Mouse (Mus musculus): ENCODE measurements around the gene Ywhah. TPM values are rescaled to one million over a fixed set of nuclear protein-coding genes. Genes with fewer than 3 reads are reported as not detected.
A peak's percentile ranks its signal among the peaks of the same experiment; 100 is the strongest.

Ywhah gene
- 100 to 1,000 TPM; 192 to 194 TPM for polyA plus RNA-seq (2017; shearing (Covaris generic))

DNA sequence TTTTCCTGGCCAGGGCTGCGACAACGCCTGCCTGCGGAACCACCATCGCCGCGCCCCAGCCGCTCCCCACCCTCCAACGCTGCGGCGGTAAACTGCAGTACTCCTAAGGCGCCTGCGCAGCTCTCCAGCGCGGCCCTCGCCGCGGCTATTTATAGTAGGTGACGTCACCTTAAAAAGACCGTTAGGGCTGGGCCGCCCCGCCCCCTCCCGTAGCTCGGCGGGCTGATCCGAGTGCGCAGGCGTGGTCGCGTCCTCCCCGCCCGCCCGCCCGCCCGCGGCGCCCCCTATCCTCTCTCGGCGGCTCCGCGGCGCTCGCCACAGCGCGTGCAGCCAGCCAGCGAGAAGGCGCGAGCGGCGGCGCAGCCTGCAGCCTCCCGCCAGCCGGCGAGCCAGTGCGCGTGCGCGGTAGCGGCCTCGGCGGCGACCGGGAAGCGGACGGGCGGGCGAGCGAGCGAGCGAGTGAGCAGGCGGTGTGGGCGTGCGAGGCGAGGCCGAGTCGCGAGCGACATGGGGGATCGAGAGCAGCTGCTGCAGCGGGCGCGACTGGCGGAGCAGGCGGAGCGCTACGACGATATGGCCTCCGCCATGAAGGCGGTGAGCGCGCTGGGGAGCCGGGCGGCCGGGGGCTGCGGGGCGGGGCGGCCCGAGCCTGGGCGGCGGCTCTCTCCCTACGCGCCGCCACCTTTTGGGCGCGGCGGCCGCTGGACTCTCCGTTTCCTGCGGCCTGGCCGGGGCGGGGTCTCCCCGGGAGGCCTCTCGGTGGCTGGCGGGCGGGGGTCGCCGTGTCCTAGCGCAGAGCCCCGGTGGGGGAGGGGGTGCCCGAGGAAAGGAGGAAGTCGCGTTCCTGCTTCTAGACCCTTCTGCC is at the start of gene Ywhah:
Gene Ywhah (plus strand): TSS at position 256 of the 865 bp plus-strand sequence.
- peak; percentile 93 for ATAC-seq

DNA sequence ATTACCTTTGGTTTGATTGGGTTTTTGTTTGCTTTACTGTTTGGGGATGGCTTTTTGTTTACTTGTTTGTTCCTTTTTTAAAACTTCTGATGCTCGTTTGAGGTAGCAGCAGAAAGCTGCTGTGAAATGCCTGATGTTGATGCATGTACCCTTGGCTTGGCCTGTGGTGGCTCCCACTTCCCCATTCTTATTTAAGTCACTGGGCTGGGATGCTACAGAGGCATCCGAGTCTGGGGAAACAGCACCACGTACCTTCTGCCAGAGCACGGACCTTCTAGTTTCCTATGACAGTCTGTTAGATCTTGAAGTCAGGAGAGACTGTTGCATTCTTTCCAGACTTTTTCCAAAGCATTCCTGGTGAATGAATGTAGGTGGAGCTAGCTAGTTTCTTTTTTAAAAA is 42.1 kb upstream of the Ywhah start:
- ATAC-seq: no peak

DNA sequence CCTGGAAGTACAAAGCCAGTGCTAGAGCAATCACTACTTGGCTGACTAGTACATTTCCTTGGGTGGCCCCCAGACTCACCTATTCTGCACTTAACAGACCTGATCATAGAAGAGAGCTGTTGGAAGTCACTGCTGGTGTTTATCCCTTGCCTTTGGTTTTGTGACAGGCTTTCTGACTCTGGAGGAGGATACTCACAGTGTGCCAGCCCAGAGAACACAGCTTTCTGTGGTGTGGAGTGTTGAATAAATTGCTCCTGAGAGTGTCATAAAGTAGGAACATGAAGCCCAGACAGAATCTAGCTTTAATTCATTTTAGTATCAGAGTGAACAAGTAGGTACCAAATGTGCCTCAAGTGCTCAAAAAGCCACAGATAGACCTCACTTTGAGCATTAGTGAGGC is 41.4 kb upstream of the Ywhah start:
- no peak for ATAC-seq

DNA sequence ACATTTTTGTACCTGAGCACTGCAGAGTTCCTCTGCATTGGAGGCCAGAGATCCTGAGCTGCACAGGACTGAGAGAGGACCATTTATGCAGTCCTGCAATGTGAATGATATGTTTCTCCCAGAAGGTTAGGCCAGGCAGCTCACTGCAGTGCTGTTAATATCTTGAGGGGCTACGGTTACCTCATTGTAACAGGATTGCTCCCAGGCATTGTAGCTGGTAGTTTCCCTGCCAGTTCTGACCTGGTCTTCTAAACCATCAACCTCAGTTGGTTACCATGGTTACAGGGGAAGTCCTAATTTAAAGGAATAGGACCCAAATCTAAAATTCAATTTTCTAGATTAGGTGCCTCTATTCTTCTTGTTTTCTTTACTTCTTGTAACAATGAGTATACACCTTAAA is 33.2 kb upstream of the Ywhah start:
- no peak for ATAC-seq

DNA sequence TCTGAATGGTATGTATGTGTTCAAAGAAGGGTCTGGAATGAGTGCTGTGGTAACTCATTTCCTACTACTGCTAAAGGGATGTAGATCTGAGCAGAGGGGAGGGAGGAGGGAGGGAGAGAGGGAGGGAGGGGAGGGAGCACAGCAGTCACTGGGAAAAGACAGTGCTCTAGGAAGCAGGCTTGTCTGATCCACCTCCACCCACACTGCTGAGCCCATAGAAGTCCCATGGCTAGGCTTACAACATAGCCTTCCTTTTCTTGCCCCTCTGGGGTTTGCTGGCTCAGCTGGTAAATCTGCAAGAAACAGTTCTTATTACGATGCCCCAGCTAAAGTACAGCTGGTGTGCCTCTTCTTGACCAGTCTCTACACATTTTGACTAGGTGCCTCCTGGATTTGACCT is 30.7 kb upstream of the Ywhah start:
- ATAC-seq: no peak

DNA sequence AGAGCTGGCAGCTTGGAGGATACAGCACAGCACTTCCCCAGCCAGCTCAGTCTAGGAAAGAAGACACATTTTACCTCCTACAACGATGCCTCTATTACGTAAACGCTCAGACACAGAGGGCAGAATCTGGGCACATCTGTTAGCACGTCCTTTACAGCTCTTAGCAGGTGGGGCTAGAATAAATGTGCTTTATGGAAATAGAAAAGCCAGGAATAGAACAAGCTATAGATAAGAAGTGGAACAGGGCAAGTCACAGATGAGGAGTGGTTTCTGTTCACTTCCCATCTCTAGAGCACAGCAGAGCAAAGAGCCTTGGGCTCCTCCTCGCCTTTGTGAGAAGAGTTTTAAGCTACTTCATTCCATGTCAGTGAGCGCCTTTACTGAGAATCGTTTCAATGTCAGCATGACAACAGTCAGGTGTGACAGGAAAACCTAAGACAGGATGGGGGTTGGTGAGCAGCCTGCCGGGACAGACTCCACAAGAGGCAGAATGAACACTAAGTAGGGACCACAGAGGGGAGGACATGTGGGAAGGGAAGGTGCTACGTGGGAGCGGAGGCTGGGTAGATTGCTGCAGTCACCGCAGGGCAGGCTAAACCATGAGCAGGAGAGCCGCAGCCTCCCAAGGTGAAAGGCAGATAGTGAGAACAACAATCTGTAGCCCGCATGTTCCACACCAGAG is 28.5 kb upstream of the Ywhah start:
- no peak for ATAC-seq

DNA sequence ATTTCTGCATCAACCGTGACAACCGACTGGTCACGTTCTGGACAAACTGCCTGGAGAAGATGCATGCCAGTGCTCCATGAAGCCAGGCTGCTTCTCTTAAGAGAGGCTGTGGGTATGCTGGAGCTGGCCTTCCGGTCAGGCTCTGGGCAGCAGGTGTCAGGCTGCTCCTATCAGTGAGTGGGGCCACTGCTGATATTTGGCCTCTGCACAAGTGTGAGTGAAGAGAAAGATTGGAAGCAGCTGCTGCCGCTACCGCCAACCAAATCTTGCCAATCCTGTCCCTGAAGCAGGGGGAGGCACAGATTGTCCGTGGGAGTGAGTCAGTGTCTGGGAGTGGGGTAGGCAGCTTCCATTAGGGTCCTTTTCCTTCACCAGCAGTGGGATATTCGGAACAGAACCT is 27.5 kb upstream of the Ywhah start:
- no peak for ATAC-seq

DNA sequence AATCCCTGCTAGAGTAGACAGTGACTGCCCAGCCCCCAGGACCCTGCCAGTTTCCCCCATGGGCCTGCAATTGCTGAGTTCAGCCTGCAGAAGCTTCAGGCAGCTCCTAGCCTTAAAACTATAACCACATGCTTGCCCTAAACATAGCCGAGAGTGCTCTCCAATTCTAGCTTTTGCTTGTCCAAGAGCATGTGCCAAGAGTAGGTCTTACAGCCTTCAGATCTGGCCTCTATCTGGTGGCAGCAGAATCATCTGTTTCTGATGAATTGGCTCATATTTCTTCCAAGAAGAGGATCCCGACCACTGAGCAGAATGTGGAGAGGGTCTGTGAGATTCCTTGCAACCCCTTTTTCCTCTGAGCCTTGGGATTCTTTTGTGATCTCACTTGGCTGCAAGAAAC is 24.1 kb upstream of the Ywhah start:
- ATAC-seq: no peak

DNA sequence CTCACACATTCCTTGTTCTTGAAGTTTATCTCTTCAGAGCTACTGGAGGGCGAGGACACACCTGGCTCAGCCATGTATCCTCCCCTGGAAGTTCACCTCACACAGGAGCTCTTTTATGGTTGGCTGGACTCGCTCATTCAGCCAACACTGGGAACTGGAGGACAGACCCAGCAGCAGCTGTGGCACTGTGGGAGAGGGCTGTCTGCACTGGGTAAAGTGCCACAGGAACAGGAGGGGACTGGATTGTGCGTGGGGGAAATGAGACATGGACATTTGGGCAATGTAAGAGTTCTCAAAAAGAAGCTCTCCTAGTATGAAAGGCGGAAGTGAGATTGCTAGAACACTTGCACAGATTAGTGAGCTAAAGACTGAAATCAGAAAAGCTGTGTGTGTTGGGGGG is 22.9 kb upstream of the Ywhah start:
- no peak for ATAC-seq

DNA sequence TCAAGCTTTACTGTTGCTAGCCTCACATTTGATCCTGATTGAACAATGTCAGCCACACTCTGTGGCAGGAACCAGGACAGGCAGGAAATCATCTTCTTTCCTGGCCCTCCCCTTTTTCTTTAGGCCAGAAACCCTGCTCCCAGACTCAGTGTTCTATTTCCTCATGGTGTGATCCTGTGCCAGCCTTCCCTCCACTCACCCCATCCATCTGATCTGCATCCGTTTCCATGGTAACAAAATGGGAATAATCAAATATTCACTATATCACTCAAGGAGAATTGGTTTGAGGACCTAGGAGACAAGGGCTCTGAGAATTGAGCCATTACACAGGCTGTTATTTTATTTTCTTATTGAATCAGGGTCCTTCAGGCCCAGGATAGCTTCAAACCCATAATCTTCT is 22.1 kb upstream of the Ywhah start:
- ATAC-seq: no peak

DNA sequence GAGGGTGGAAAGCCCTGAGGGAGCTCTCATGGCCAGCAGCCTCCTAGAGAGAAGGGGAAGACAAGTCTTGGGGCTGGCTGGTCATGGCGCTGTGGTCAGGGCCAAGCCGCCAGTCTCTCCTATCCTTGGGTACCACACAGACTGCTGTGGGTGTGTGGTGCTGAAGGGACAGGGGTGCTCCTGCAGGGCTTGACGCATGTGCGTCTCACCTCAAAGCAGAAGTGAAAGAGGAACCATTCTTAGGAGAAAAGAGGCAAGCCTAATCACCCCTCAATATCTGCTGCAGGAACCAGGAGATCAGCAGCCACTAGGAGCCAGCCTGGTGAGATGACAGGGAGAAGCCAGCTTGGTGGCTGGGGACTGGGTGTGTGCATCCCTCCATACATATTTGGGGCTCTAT is 20.9 kb upstream of the Ywhah start:
- no peak for ATAC-seq

DNA sequence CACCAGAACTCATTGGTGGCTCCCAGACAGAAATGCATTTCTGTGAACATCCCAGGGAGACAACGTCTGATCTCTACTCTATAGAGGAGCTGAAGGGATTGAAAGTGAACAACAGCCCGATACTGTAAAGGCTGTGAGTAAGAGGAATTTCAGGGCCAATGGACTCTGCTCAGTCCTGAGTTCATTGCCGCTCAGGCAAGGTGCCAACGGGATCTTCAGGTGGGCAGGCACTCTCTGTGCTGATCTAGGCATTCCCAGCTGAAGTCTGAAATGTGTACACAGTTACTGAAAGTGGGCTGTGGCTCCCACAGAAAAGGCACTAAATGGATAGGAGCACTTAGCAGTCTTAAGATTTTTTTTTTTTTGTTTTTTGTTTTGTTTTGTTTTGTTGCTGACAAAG is 19.8 kb upstream of the Ywhah start:
- no peak for ATAC-seq

DNA sequence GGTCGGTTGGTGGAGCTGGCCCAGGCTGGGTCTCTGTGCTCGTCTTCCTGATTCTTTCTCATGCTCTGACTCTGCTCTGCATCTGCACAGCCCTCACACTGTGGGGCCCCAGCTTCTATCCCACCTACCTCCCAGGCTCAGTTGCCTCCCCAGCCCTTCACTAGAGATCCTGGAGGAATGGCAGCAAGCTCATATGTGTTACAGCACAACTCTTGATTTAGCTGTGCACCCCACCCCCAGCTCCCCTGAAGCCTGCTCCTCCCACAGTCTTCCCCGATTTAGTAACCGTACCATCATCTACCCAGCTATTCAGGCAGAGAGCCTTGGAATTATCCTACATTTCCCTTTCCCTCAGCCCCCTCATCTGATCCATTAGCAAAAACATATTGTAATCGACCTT is 17.5 kb upstream of the Ywhah start:
- ATAC-seq: no peak

DNA sequence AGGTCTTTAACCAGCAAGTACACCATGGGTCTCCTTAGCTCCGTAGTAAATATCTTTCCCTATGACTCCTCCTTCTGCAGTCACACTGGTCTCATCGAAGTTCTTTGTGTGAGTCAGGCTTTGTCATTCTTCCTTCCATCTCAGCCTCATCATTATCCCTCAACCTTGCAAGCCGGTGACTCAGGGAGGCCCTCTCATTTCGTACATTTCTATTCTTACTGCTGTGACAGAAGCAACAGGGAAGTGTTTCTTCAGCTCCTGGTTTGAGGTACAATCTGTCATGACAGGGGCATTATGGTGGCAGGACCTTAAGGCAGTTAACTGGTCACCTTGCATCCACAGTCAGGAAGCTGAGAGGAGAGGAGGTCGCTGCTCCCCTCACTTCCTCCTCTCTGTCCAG is 15.8 kb upstream of the Ywhah start:
- no peak for ATAC-seq

DNA sequence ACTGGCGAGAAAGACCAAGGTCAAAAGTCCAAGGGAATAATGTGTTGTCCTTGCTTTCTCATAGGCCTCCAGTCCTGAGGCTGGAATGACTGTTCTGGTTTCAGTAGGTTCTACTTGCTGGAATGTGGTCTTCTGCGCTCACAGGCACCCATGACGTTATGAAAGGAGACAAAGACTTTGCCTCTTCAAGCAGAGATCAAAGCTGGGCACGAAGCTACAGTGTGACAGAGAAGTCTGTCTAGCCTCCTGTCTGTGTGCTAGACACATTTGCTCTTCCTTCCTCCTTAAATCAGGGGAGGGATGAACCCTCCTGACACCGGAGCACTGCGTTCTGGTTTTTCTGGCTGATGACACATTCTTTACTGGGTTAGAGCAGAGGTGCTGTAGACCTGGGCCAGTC is 15.1 kb upstream of the Ywhah start:
- ATAC-seq: no peak

DNA sequence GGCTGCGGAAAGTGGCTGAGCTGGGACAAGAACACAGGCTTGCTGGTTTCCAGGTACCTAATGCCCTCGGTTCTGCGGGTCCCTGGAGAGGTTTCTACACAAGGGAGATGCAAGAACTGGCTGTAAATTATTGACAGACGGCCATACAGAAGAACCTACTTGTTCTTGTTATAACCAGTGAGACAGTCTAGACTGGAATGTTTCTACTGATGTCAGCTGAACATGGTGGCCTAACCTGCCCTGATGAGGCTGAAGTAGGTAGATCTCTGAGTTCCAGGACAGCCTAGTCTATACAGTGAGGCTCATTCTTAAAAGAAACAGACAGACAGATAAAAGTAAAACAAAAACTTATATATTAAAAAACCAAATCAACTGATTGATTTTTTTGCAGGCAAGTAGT is 14.5 kb upstream of the Ywhah start:
- ATAC-seq: no peak

DNA sequence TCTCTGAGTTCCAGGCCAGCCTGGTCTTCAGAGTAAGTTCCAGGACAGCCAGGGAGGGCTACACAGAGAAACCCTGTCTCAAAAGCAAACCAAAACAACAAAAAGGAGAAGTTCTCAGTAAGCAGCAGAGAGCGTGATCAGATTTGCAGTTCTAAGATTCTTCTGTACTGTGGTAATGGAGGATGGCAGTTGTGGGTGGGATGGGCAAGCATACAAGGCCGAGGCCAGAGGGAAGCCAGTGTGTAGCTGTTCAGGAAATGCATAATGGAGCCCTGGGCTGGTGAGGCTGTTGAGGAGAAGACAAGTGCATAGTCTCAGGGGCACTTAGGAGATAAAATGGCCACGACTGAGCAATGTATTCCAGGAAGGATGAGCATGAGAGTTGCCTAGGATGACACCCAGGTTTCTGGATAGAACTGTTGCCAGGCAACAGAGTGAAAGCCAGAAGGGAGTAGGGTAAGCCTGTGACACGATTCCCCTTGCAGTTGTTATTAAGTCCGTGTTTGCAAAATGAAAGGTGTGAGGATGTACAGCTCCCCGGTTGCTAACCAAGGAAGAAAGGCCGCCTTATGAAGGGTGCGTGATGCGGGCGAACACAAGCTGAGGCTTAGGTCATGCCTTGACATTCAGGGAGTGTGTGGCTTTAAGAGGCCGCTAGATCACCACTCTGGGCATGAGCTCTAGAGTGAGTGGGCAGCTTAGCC is 13.0 kb upstream of the Ywhah start:
- ATAC-seq: no peak

DNA sequence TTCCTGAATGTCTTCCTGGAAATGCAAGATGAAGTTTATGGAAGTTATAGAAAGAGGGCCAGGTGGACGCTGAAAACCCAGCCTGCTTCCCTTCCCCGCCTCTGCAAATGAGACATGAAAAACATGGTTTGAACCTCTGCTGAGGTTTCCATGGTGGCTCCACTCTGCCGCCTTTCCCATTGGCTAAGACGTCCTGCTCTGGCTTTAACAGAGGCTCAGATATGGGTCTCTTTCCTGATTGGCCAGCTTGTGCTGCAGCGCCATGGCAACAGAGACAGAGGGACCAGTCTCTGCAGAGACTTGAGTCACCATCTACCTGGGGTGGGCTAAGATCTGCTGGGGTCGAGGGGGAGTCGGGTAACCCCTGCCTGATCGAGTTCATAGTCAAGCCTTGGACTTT is 11.9 kb upstream of the Ywhah start:
- ATAC-seq: no peak

DNA sequence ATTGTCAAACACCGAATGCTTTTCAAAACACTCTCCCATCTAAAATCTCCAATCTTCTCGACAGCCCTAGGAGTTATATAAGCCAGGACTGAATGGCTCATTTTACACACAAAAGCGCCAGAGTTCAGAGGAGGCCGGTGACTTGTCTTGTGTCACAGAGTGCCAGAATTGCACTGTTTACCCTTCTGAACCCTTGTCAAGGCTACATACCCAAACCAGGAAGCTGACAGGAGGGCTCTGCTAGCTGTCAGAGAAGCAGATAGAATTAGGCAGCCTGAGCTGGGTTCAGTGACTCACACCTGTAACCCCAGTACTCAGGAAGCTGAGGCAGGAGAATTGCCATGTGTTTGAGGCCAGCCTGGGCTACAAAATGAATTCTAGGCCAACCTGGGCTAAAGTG is 11.2 kb upstream of the Ywhah start:
- no peak for ATAC-seq

DNA sequence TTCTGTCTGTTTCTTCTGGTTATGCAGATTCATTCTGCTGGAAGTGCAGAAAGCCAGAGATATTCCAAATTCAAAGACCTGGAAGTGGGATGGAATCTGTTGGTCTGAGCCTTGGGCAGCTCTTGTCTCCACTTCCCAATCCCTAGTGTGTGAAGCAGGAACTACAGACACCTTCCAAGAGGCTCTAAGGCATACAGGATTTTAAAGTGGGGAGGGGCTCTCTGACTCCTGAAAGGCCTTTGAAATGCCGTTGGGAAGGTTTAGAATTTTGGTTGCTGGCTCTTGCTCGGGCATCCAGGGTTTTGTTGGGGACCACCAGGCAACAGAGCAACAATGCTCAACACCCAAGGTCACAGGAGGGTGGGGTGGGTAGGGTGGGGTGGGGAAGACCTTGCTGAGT is 9.3 kb upstream of the Ywhah start:
- ATAC-seq: no peak

DNA sequence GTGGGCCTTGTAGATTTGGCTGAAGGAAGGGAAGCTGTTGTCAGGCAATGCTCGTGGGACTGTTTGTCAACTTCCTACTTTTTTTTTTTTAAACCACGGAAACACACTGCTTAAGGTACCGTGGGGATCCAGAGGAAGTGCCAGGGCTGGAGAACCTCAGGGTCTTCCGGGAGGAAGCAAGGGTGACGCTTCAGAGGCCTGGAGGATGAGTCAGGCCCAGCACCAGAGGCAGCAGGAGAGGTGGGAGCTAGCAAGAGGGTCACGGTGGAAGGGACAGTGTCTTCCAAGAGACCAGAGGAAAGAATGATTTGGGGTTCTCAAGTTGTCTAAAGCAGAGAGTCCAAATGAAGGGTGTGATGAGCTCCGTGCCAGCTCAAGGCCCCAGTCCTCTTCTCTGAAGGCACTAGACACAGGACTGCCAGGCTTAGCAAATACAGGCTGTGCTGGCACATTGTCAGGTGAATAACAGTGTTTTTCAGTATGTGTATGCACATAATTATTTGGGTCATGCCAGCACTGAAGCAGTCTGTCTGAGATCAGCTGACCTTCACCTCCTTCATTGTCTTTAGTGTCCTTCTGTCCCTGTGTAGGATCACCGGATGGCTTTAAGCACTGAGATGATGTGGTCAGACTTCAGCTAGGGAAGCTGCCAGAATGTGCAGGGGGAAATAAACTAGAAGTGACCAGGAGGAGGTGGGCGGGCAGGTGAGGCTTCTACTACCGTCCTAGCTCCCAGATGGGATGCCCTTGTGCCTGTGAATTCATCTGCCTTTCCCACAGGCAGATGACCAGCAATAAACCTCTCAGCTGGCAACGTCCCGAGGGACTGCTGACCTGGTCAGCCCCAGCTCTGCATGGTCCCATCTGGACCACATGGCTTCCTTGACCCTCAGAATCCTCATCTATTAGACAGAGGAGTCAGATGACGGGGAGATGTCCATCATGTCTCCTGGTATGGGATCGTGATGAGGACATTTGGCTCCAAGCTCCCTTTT is 8.5 kb upstream of the Ywhah start:
- ATAC-seq: no peak
